Mouse (Mus musculus): ENCODE measurements around the gene Mmp14.

The Mmp14 gene

GRCm38 (mm10) chr14:54412629-54413170 is 18.7 kb upstream of the Mmp14 start:
- in situ Hi-C loops (cut with MboI; ENCODE audit: low sequenced_read_pairs): loop anchor here (25.0 kb wide), 1 partner anchor 175 kb away; no protein-coding TSS in a partner anchor

- in situ Hi-C loops (cut with MboI; ENCODE audit: low sequenced_read_pairs): loop anchor here (25.0 kb wide), 1 partner anchor 177 kb away; no protein-coding TSS in a partner anchor
Measured at GRCm38 (mm10) chr14:54413877-54414700, 17.3 kb upstream of the Mmp14 start.

- in situ Hi-C loops (cut with MboI; ENCODE audit: low sequenced_read_pairs): loop anchor here (25.0 kb wide), 1 partner anchor 178 kb away; no protein-coding TSS in a partner anchor
Measured at GRCm38 (mm10) chr14:54415241-54416020, 16.0 kb upstream of the Mmp14 start.

- in situ Hi-C loops (cut with MboI; ENCODE audit: low sequenced_read_pairs): loop anchor here (25.0 kb wide), 1 partner anchor 179 kb away; no protein-coding TSS in a partner anchor
Measured at GRCm38 (mm10) chr14:54416229-54416775, 15.1 kb upstream of the Mmp14 start.

GRCm38 (mm10) chr14:54416830-54417229 is 14.6 kb upstream of the Mmp14 start:
- in situ Hi-C loops (cut with MboI; ENCODE audit: low sequenced_read_pairs): loop anchor here (25.0 kb wide), 1 partner anchor 180 kb away; no protein-coding TSS in a partner anchor

GRCm38 (mm10) chr14:54417623-54418081 is 13.8 kb upstream of the Mmp14 start, which contains the start of gene Slc7a7:
Slc7a7 (minus strand) TSS chr14:54417780.
- in situ Hi-C loops (cut with MboI; ENCODE audit: low sequenced_read_pairs): loop anchor here (25.0 kb wide), 1 partner anchor 180 kb away; no protein-coding TSS in a partner anchor

GRCm38 (mm10) chr14:54421014-54421413 is 10.4 kb upstream of the Mmp14 start:
- in situ Hi-C loops (cut with MboI; ENCODE audit: low sequenced_read_pairs): loop anchor here (25.0 kb wide), 1 partner anchor 184 kb away; no protein-coding TSS in a partner anchor

GRCm38 (mm10) chr14:54423406-54423805 is 8.0 kb upstream of the Mmp14 start:
- in situ Hi-C loops (cut with MboI; ENCODE audit: low sequenced_read_pairs): loop anchor here (25.0 kb wide), 1 partner anchor 186 kb away; no protein-coding TSS in a partner anchor

- in situ Hi-C loops (cut with MboI; ENCODE audit: low sequenced_read_pairs): loop anchor here (25.0 kb wide), 1 partner anchor 187 kb away; no protein-coding TSS in a partner anchor
Measured at GRCm38 (mm10) chr14:54424634-54425033, 6.8 kb upstream of the Mmp14 start.

- in situ Hi-C loops (cut with MboI; ENCODE audit: low sequenced_read_pairs): no loop called here
Measured at GRCm38 (mm10) chr14:54425540-54425939, 5.9 kb upstream of the Mmp14 start.

GRCm38 (mm10) chr14:54426003-54426688 is 5.3 kb upstream of the Mmp14 start:
- in situ Hi-C loops (cut with MboI; ENCODE audit: low sequenced_read_pairs): no loop called here

- in situ Hi-C loops (cut with MboI; ENCODE audit: low sequenced_read_pairs): no loop called here
Measured at GRCm38 (mm10) chr14:54426689-54427398, 4.6 kb upstream of the Mmp14 start, which contains the start of gene Mrpl52. Mrpl52 (plus strand) TSS chr14:54426909.

GRCm38 (mm10) chr14:54427696-54428095 is 3.7 kb upstream of the Mmp14 start:
- in situ Hi-C loops (cut with MboI; ENCODE audit: low sequenced_read_pairs): no loop called here

GRCm38 (mm10) chr14:54428421-54428820 is 3.0 kb upstream of the Mmp14 start:
- in situ Hi-C loops (cut with MboI; ENCODE audit: low sequenced_read_pairs): no loop called here

- in situ Hi-C loops (cut with MboI; ENCODE audit: low sequenced_read_pairs): no loop called here
Measured at GRCm38 (mm10) chr14:54429332-54430093, 1.9 kb upstream of the Mmp14 start.

GRCm38 (mm10) chr14:54430406-54431145 is 836 bp upstream of the Mmp14 start:
- in situ Hi-C loops (cut with MboI; ENCODE audit: low sequenced_read_pairs): no loop called here

GRCm38 (mm10) chr14:54432078-54432836 is 845 bp downstream of the Mmp14 start:
- in situ Hi-C loops (cut with MboI; ENCODE audit: low sequenced_read_pairs): no loop called here
